Mouse (Mus musculus): ENCODE measurements around the gene Pop4. TPM values are rescaled to one million over a fixed set of nuclear protein-coding genes. Genes with fewer than 3 reads are reported as not detected.

Pop4 gene
- polyA plus RNA-seq, 1 experiment from 2014 or later, result 95.0 TPM

GRCm38 (mm10) chr7:38227181-38227899, 43.9 kb downstream of the Pop4 start:
- H3K4me3 ChIP-seq (ENCODE audit: low read depth, low read length), result peak overlapping the region; percentile 43
- H3K36me3 ChIP-seq (ENCODE audit: control insufficient read depth, insufficient read depth, low read length), result no peaks in the 10 kb centered on the region
- no peak overlapping the region for H3K27ac ChIP-seq (ENCODE audit: low read depth, low read length)
- H3K4me2 ChIP-seq (ENCODE audit: low read depth), result peak overlapping the region; percentile 66
- no peaks in the 10 kb centered on the region for H3K9me3 ChIP-seq (ENCODE audit: control insufficient read depth, low read length)
- DNase-seq (ENCODE audit: low spot score) (peak; percentile 59), ATAC-seq (ENCODE audit: insufficient read depth, low FRiP score, low TSS enrichment) (peak; percentile 49)
- no peaks in the 10 kb centered on the region for H3K27me3 ChIP-seq (ENCODE audit: control insufficient read depth, insufficient read depth, low read length)
- WGBS, result under 1% methylated on average over 25 of the region's 25 CpGs
- peak overlapping the region; percentile 45 for H3K9ac ChIP-seq (ENCODE audit: low read length)
- H3K4me1 ChIP-seq (ENCODE audit: control insufficient read depth, insufficient read depth, low read length), result no peaks in the 10 kb centered on the region

GRCm38 (mm10) chr7:38226226-38226625, 45.0 kb downstream of the Pop4 start:
- no peaks in the 10 kb centered on the region for H3K36me3 ChIP-seq (ENCODE audit: control insufficient read depth, insufficient read depth, low read length)
- H3K9me3 ChIP-seq (ENCODE audit: control insufficient read depth, low read length), result no peaks in the 10 kb centered on the region
- no peak overlapping the region for H3K4me3 ChIP-seq (ENCODE audit: low read depth, low read length)
- no peak overlapping the region for H3K27ac ChIP-seq (ENCODE audit: low read depth, low read length)
- H3K4me2 ChIP-seq (ENCODE audit: low read depth), result no peak overlapping the region
- no peaks in the 10 kb centered on the region for H3K27me3 ChIP-seq (ENCODE audit: control insufficient read depth, insufficient read depth, low read length)
- no peak overlapping the region for H3K9ac ChIP-seq (ENCODE audit: low read length)
- no peak for ATAC-seq (ENCODE audit: insufficient read depth, low FRiP score, low TSS enrichment)
- H3K4me1 ChIP-seq (ENCODE audit: control insufficient read depth, insufficient read depth, low read length), result no peaks in the 10 kb centered on the region
- DNase-seq (ENCODE audit: low spot score), result no peak
- WGBS, result 79% methylated on average over 2 of the region's 2 CpGs

- ATAC-seq (ENCODE audit: insufficient read depth, low FRiP score, low TSS enrichment) (no peak), DNase-seq (ENCODE audit: low spot score) (no peak)
- no peak overlapping the region for H3K4me2 ChIP-seq (ENCODE audit: low read depth)
- H3K4me3 ChIP-seq (ENCODE audit: low read depth, low read length), result no peak overlapping the region
- no peaks in the 10 kb centered on the region for H3K27me3 ChIP-seq (ENCODE audit: control insufficient read depth, insufficient read depth, low read length)
- H3K9me3 ChIP-seq (ENCODE audit: control insufficient read depth, low read length), result no peaks in the 10 kb centered on the region
- H3K36me3 ChIP-seq (ENCODE audit: control insufficient read depth, insufficient read depth, low read length), result no peaks in the 10 kb centered on the region
- WGBS, result 89% methylated on average over 13 of the region's 13 CpGs
- no peaks in the 10 kb centered on the region for H3K4me1 ChIP-seq (ENCODE audit: control insufficient read depth, insufficient read depth, low read length)
- H3K27ac ChIP-seq (ENCODE audit: low read depth, low read length), result no peak overlapping the region
- no peak overlapping the region for H3K9ac ChIP-seq (ENCODE audit: low read length)
Observed at GRCm38 (mm10) chr7:38224577-38225369, 46.5 kb downstream of the Pop4 start.

- no peaks in the 10 kb centered on the region for H3K27me3 ChIP-seq (ENCODE audit: control insufficient read depth, insufficient read depth, low read length)
- WGBS, result 96% methylated on average over 7 of the region's 7 CpGs
Observed at GRCm38 (mm10) chr7:38220866-38221265, 50.4 kb downstream of the Pop4 start.

GRCm38 (mm10) chr7:38219526-38219925, 51.7 kb downstream of the Pop4 start:
- no peak for DNase-seq (ENCODE audit: low spot score)
- no peak for ATAC-seq (ENCODE audit: insufficient read depth, low FRiP score, low TSS enrichment)
- Histone ChIP-seq H3K9me3 (ENCODE audit: control insufficient read depth, low read length) (no peaks in the 10 kb centered on the region), H3K4me2 (ENCODE audit: low read depth) (no peak overlapping the region), H3K4me1 (ENCODE audit: control insufficient read depth, insufficient read depth, low read length) (no peaks in the 10 kb centered on the region), H3K9ac (ENCODE audit: low read length) (no peak overlapping the region), H3K27me3 (ENCODE audit: control insufficient read depth, insufficient read depth, low read length) (no peaks in the 10 kb centered on the region), H3K36me3 (ENCODE audit: control insufficient read depth, insufficient read depth, low read length) (no peaks in the 10 kb centered on the region), H3K27ac (ENCODE audit: low read depth, low read length) (no peak overlapping the region), H3K4me3 (ENCODE audit: low read depth, low read length) (no peak overlapping the region)
- WGBS, result 88% methylated on average over 4 of the region's 4 CpGs

More at GRCm38 (mm10) chr7:38220866-38221265, 50.4 kb downstream of the Pop4 start:
- Histone ChIP-seq H3K9ac (ENCODE audit: low read length) (no peak overlapping the region), H3K4me3 (ENCODE audit: low read depth, low read length) (no peak overlapping the region), H3K27ac (ENCODE audit: low read depth, low read length) (no peak overlapping the region), H3K4me1 (ENCODE audit: control insufficient read depth, insufficient read depth, low read length) (no peaks in the 10 kb centered on the region), H3K36me3 (ENCODE audit: control insufficient read depth, insufficient read depth, low read length) (no peaks in the 10 kb centered on the region), H3K4me2 (ENCODE audit: low read depth) (no peak overlapping the region), H3K9me3 (ENCODE audit: control insufficient read depth, low read length) (no peaks in the 10 kb centered on the region)
- no peak for ATAC-seq (ENCODE audit: insufficient read depth, low FRiP score, low TSS enrichment)
- DNase-seq (ENCODE audit: low spot score), result no peak

- DNase-seq (ENCODE audit: low spot score) (no peak), ATAC-seq (ENCODE audit: insufficient read depth, low FRiP score, low TSS enrichment) (no peak)
- Histone ChIP-seq H3K4me3 (ENCODE audit: low read depth, low read length) (no peak overlapping the region), H3K27me3 (ENCODE audit: control insufficient read depth, insufficient read depth, low read length) (no peaks in the 10 kb centered on the region), H3K4me1 (ENCODE audit: control insufficient read depth, insufficient read depth, low read length) (no peaks in the 10 kb centered on the region), H3K27ac (ENCODE audit: low read depth, low read length) (no peak overlapping the region), H3K9me3 (ENCODE audit: control insufficient read depth, low read length) (no peaks in the 10 kb centered on the region), H3K4me2 (ENCODE audit: low read depth) (no peak overlapping the region), H3K9ac (ENCODE audit: low read length) (no peak overlapping the region), H3K36me3 (ENCODE audit: control insufficient read depth, insufficient read depth, low read length) (no peaks in the 10 kb centered on the region)
- WGBS, result 76% methylated on average over 8 of the region's 8 CpGs
Observed at GRCm38 (mm10) chr7:38218631-38219367, 52.4 kb downstream of the Pop4 start.

- H3K9me3 ChIP-seq (ENCODE audit: control insufficient read depth, low read length), result no peaks in the 10 kb centered on the region
- H3K9ac ChIP-seq (ENCODE audit: low read length), result no peak overlapping the region
- no peak for ATAC-seq (ENCODE audit: insufficient read depth, low FRiP score, low TSS enrichment)
- no peak overlapping the region for H3K4me2 ChIP-seq (ENCODE audit: low read depth)
- 66% methylated on average over 5 of the region's 5 CpGs for WGBS
- no peaks in the 10 kb centered on the region for H3K4me1 ChIP-seq (ENCODE audit: control insufficient read depth, insufficient read depth, low read length)
- DNase-seq (ENCODE audit: low spot score), result no peak
- H3K27me3 ChIP-seq (ENCODE audit: control insufficient read depth, insufficient read depth, low read length), result no peaks in the 10 kb centered on the region
- H3K36me3 ChIP-seq (ENCODE audit: control insufficient read depth, insufficient read depth, low read length), result no peaks in the 10 kb centered on the region
- no peak overlapping the region for H3K27ac ChIP-seq (ENCODE audit: low read depth, low read length)
- no peak overlapping the region for H3K4me3 ChIP-seq (ENCODE audit: low read depth, low read length)
Observed at GRCm38 (mm10) chr7:38217417-38218171, 53.6 kb downstream of the Pop4 start.

GRCm38 (mm10) chr7:38215697-38216096, 55.5 kb downstream of the Pop4 start:
- no peaks in the 10 kb centered on the region for H3K27me3 ChIP-seq (ENCODE audit: control insufficient read depth, insufficient read depth, low read length)
- DNase-seq (ENCODE audit: low spot score) (no peak), ATAC-seq (ENCODE audit: insufficient read depth, low FRiP score, low TSS enrichment) (no peak)
- H3K9me3 ChIP-seq (ENCODE audit: control insufficient read depth, low read length), result no peaks in the 10 kb centered on the region
- no peak overlapping the region for H3K4me2 ChIP-seq (ENCODE audit: low read depth)
- 93% methylated on average over 6 of the region's 6 CpGs for WGBS
- H3K4me1 ChIP-seq (ENCODE audit: control insufficient read depth, insufficient read depth, low read length), result no peaks in the 10 kb centered on the region
- H3K9ac ChIP-seq (ENCODE audit: low read length), result no peak overlapping the region
- no peaks in the 10 kb centered on the region for H3K36me3 ChIP-seq (ENCODE audit: control insufficient read depth, insufficient read depth, low read length)
- H3K27ac ChIP-seq (ENCODE audit: low read depth, low read length), result no peak overlapping the region
- no peak overlapping the region for H3K4me3 ChIP-seq (ENCODE audit: low read depth, low read length)
